In the genomic region with DNA sequence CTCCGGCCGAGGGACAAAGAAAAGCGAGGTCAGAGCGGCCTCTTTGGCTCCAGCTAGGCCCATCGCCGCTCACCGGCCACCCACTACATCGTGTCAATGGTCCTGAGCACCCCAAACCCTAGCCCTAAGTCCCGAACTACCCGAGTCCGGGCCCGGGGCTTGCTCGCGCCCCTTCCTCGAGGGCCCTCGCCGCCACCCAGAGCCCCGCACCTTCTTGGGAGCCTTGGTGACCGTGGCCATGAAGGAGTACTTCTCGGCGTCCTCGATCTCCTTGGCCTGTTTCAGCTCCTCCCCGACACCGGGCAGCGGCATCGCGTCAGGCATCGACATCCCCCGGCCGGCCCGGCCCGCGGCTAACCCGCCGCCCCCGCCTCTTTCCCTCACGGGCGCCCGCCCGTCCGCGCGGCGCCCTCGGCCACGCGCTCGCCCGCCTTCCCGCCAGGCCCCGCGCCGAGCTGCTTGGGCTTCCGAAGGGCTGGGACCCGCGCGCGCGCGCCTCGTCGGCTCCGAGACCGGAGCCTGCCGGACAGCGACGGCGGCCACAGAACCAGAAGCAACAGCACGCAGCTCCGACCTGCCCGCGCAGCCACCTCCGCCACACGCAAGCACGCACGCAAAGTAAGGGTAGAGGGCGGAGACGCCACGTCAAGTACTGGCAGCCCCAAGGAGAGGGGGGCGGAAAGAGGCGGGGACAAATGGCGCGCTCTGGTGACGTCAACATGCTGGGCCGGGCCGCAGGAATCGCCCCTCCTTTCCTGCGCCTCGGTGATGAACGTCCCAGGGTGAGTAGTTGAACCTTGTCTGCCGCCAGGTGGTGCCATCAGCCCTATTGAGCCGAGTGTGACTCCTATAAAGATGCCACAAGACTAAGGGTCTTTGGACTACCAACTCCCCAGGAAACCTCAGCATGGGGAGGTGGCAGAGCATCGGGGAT, we compare ENCODE assay signal across 8 mouse cellular contexts. TPM values are rescaled to one million over a fixed set of nuclear protein-coding genes. Genes with fewer than 3 reads are reported as not detected.
DNase-seq lines count a peak whose midpoint lies in the region; ATAC-seq and TF ChIP-seq lines count a peak whose summit lies in the region.

A gene (minus strand): TSS at position 613 of the 934 bp plus-strand sequence.

- under 1% methylated on average over 92 of the region's 93 CpGs for WGBS in forebrain, embryonic 16.5 days
- under 1% methylated on average over 89 of the region's 93 CpGs for WGBS in lung, embryonic 14.5 days
- WGBS in olfactory bulb, adult 2 months, result under 1% methylated on average over 89 of the region's 93 CpGs
- under 1% methylated on average over 92 of the region's 93 CpGs for WGBS in thymus, adult 2 months

- peak within 1 kb of the TSS; percentile 94 for H3K27ac ChIP-seq in forebrain, embryonic 16.5 days (ENCODE audit: low read length)
- H3K27ac ChIP-seq in layer of hippocampus, adult 2 months, result peak within 1 kb of the TSS; percentile 98
- H3K27ac ChIP-seq in lung, embryonic 14.5 days (ENCODE audit: low read depth), result peak within 1 kb of the TSS; percentile 93
- H3K27ac ChIP-seq in olfactory bulb, adult 2 months (ENCODE audit: insufficient read depth, low read depth, low read length), result peak within 1 kb of the TSS; percentile 81
- H3K27ac ChIP-seq in thymus, adult 2 months (ENCODE audit: control insufficient read depth, insufficient read depth, low read length), result no peak within 1 kb of the TSS

- ATAC-seq in G1E (ENCODE audit: extremely low read depth, insufficient number of reproducible peaks, low FRiP score, poor library complexity, severe bottlenecking), result peak; percentile 95
- peak; percentile 98 for ATAC-seq in forebrain, embryonic 16.5 days
- peak; percentile 98 for ATAC-seq in lung, embryonic 14.5 days (ENCODE audit: insufficient read depth)

- peak within 1 kb of the TSS; percentile 92 for H3K9ac ChIP-seq in forebrain, embryonic 16.5 days (replicated peaks; ENCODE audit: low read depth, low read length)
- peak within 1 kb of the TSS; percentile 98 for H3K9ac ChIP-seq in lung, embryonic 14.5 days

- H3K36me3 ChIP-seq in G1E (replicated peaks), result peaks cover 13% of the 10 kb centered on the region
- no peaks in the 10 kb centered on the region for H3K36me3 ChIP-seq in forebrain, embryonic 16.5 days (ENCODE audit: control insufficient read depth, insufficient read depth)
- no peaks in the 10 kb centered on the region for H3K36me3 ChIP-seq in lung, embryonic 14.5 days (ENCODE audit: insufficient read depth)
- H3K36me3 ChIP-seq in thymus, adult 2 months (ENCODE audit: control insufficient read depth, insufficient read depth, low read length), result no peaks in the 10 kb centered on the region

- peak within 1 kb of the TSS; percentile 87 for H3K4me3 ChIP-seq in G1E (ENCODE audit: low read depth, low read length)
- H3K4me3 ChIP-seq in forebrain, embryonic 16.5 days (replicated peaks; ENCODE audit: low read length), result peak within 1 kb of the TSS; percentile 86
- H3K4me3 ChIP-seq in layer of hippocampus, adult 2 months, result peak within 1 kb of the TSS; percentile 93
- peak within 1 kb of the TSS; percentile 85 for H3K4me3 ChIP-seq in lung, embryonic 14.5 days (ENCODE audit: low read depth, low read length)
- peak within 1 kb of the TSS; percentile 84 for H3K4me3 ChIP-seq in olfactory bulb, adult 2 months (ENCODE audit: insufficient read depth, low read depth, low read length)
- peak within 1 kb of the TSS; percentile 61 for H3K4me3 ChIP-seq in thymus, adult 2 months (ENCODE audit: control insufficient read depth, insufficient read depth, low read length)

- peak; percentile 39; the same call in 1 of the 2 replicates for TF ChIP-seq CTCF in G1E (IDR thresholded peaks at IDR 0.05; ENCODE audit: low read depth, low read length)
- TF ChIP-seq CTCF in layer of hippocampus, adult 2 months (conservative IDR thresholded peaks at IDR 0.05), result peak; percentile 96
- TF ChIP-seq CTCF in lung, embryonic 14.5 days (IDR thresholded peaks at IDR 0.05; ENCODE audit: low read depth), result peak; percentile 94
- peak; percentile 76 for TF ChIP-seq CTCF in olfactory bulb, adult 2 months (IDR thresholded peaks at IDR 0.05; ENCODE audit: insufficient read depth, low read depth, low read length)
- TF ChIP-seq CTCF in thymus, adult 2 months (IDR thresholded peaks at IDR 0.05; ENCODE audit: borderline replicate concordance, control insufficient read depth, extremely low read depth, insufficient read depth, low read length, poor library complexity), result peak; percentile 84; the same call in 1 of the 2 replicates

- peaks cover 36% of the 10 kb centered on the region for H3K4me1 ChIP-seq in G1E (ENCODE audit: insufficient read depth, low read depth, low read length)
- peaks cover 30% of the 10 kb centered on the region for H3K4me1 ChIP-seq in forebrain, embryonic 16.5 days (replicated peaks; ENCODE audit: control insufficient read depth, insufficient read depth, low read length)
- peaks cover 17% of the 10 kb centered on the region for H3K4me1 ChIP-seq in lung, embryonic 14.5 days (ENCODE audit: insufficient read depth)
- H3K4me1 ChIP-seq in olfactory bulb, adult 2 months (ENCODE audit: control insufficient read depth, insufficient read depth, low read length), result peaks cover 8% of the 10 kb centered on the region
- H3K4me1 ChIP-seq in thymus, adult 2 months (replicated peaks; ENCODE audit: control insufficient read depth, insufficient read depth, low read length), result peaks cover 9% of the 10 kb centered on the region

- TF ChIP-seq POLR2A in olfactory bulb, adult 2 months (IDR thresholded peaks at IDR 0.05; ENCODE audit: insufficient read depth, low read depth, low read length), result peak; percentile 87
- peak; percentile 65 for TF ChIP-seq POLR2A in thymus, adult 2 months (IDR thresholded peaks at IDR 0.05; ENCODE audit: control insufficient read depth, extremely low read depth, insufficient read depth, low read length, poor library complexity)

- peak within 1 kb of the TSS; percentile 89 for H3K4me2 ChIP-seq in forebrain, embryonic 16.5 days (ENCODE audit: low read length)
- peak within 1 kb of the TSS; percentile 87 for H3K4me2 ChIP-seq in lung, embryonic 14.5 days

- H3K9me3 ChIP-seq in G1E (replicated peaks), result no peaks in the 10 kb centered on the region
- H3K9me3 ChIP-seq in forebrain, embryonic 16.5 days (ENCODE audit: control insufficient read depth, low read length), result no peaks in the 10 kb centered on the region
- no peaks in the 10 kb centered on the region for H3K9me3 ChIP-seq in lung, embryonic 14.5 days (ENCODE audit: low read depth, low read length)

- intact Hi-C loops in heart, postnatal 36 days (cut with DNase I), result loop anchor here (2.0 to 5.0 kb wide), 4 partner anchors 59 to 451 kb away; a partner anchor contains a TSS

- H3K27me3 ChIP-seq in G1E (ENCODE audit: insufficient read depth, low read length), result peaks cover 22% of the 10 kb centered on the region
- H3K27me3 ChIP-seq in forebrain, embryonic 16.5 days (replicated peaks; ENCODE audit: control insufficient read depth, insufficient read depth, low read length), result no peaks in the 10 kb centered on the region
- no peaks in the 10 kb centered on the region for H3K27me3 ChIP-seq in lung, embryonic 14.5 days (ENCODE audit: insufficient read depth, low read length)
- H3K27me3 ChIP-seq in thymus, adult 2 months (ENCODE audit: control insufficient read depth, insufficient read depth, low read length), result no peaks in the 10 kb centered on the region

- peak; percentile 77 for DNase-seq in G1E (ENCODE audit: low spot score)
- DNase-seq in cerebellum, adult 18-20 months, result peak; percentile 99
- peak; percentile 98 to 99 for DNase-seq in heart, postnatal 36 days
- DNase-seq in layer of hippocampus, adult 2 months (ENCODE audit: low spot score in 2 of 2), result peak; percentile 99 to 100
- peak; percentile 99 for DNase-seq in lung, embryonic 14.5 days
- DNase-seq in thymus, adult 2 months, result peak; percentile 98

RNA-seq across cellular contexts. Expression of the gene that starts here (rescaled TPM):
- total RNA-seq in G1E (2014; fragmentation: Nextera tagmentation), result 146 and 149 TPM in 2 replicates
- 43.7 and 54.9 TPM in 2 replicates for total RNA-seq in G1E (2017)
- 18.2 and 21.4 TPM in 2 replicates for polyA plus RNA-seq in G1E (2012)
- 110 and 117 TPM in 2 replicates for polyA plus RNA-seq in forebrain, embryonic 16.5 days (2015; fragmentation: Nextera tagmentation; extraction: Ambion mirVana)
- 10 to 100 TPM; 77.8 to 80.6 TPM for total RNA-seq in heart, postnatal 36 days (2021)
- total RNA-seq in layer of hippocampus, adult 2 months (2021), result 100 to 1,000 TPM; 338 to 346 TPM
- 106 and 107 TPM in 2 replicates for polyA plus RNA-seq in lung, embryonic 14.5 days (2014; fragmentation: Nextera tagmentation; extraction: Ambion mirVana)
- polyA plus RNA-seq in olfactory bulb, adult 2 months (2012; ENCODE audit: insufficient read depth, insufficient read length, low replicate concordance, missing spikeins), result 109 and 279 TPM in 2 replicates
- 54.4 and 61.2 TPM in 2 replicates for polyA plus RNA-seq in thymus, adult 2 months (2012; rRNA removed)

Comparison
In these comparisons a context has a peak if more than half of its experiments do, and no peak if none do; other contexts are left out.
1. CTCF ChIP-seq: peak in every context shown above with its lines; median percentile 96 in layer of hippocampus, adult 2 months; 94 in lung, embryonic 14.5 days; 84 in thymus, adult 2 months; 76 in olfactory bulb, adult 2 months; 39 in G1E.